Mouse (Mus musculus): ENCODE results near the gene Angel2. TPM values are rescaled to one million over a fixed set of nuclear protein-coding genes. Genes with fewer than 3 reads are reported as not detected.

The Angel2 gene
- polyA plus RNA-seq, 1 experiment from 2014 or later = 47.9 TPM

GRCm38 (mm10) chr1:190971708-190972610 is 47.0 kb downstream of the Angel2 start:
- no peak overlapping the region for H3K9ac ChIP-seq (replicated peaks; ENCODE audit: low read depth, low read length)
- H3K4me2 ChIP-seq (ENCODE audit: low read depth, low read length) = no peak overlapping the region
- H3K27ac ChIP-seq (ENCODE audit: low read depth, low read length) = no peak overlapping the region
- ATAC-seq (ENCODE audit: low read depth) = no peak
- peaks cover 18% of the 10 kb centered on the region; the same call in 1 of the 2 replicates for H3K4me1 ChIP-seq (ENCODE audit: control insufficient read depth, insufficient read depth, low read length)
- no peaks in the 10 kb centered on the region for H3K9me3 ChIP-seq (ENCODE audit: control insufficient read depth, low read length)
- 90% methylated on average over 14 of the region's 14 CpGs for WGBS
- H3K27me3 ChIP-seq (ENCODE audit: control insufficient read depth, insufficient read depth, low read length) = no peaks in the 10 kb centered on the region
- peaks cover 38% of the 10 kb centered on the region for H3K36me3 ChIP-seq (ENCODE audit: control insufficient read depth, insufficient read depth, low read length)
- no peak overlapping the region for H3K4me3 ChIP-seq (ENCODE audit: low read depth, low read length)

- H3K4me3 ChIP-seq (ENCODE audit: low read depth, low read length) = no peak overlapping the region
- H3K36me3 ChIP-seq (ENCODE audit: control insufficient read depth, insufficient read depth, low read length) = peaks cover 38% of the 10 kb centered on the region
- no peak overlapping the region for H3K27ac ChIP-seq (ENCODE audit: low read depth, low read length)
- no peak overlapping the region for H3K9ac ChIP-seq (replicated peaks; ENCODE audit: low read depth, low read length)
- no peaks in the 10 kb centered on the region for H3K27me3 ChIP-seq (ENCODE audit: control insufficient read depth, insufficient read depth, low read length)
- H3K4me1 ChIP-seq (ENCODE audit: control insufficient read depth, insufficient read depth, low read length) = peaks cover 25% of the 10 kb centered on the region
- no peak overlapping the region for H3K4me2 ChIP-seq (ENCODE audit: low read depth, low read length)
- WGBS = 51% methylated on average over 7 of the region's 7 CpGs
- no peaks in the 10 kb centered on the region for H3K9me3 ChIP-seq (ENCODE audit: control insufficient read depth, low read length)
- ATAC-seq (ENCODE audit: low read depth) = no peak; the same call in 1 of the 2 replicates
Measured at GRCm38 (mm10) chr1:190972612-190973192, 47.8 kb downstream of the Angel2 start.

GRCm38 (mm10) chr1:190974191-190974590 is 49.3 kb downstream of the Angel2 start:
- peaks cover 28% of the 10 kb centered on the region for H3K36me3 ChIP-seq (ENCODE audit: control insufficient read depth, insufficient read depth, low read length)
- H3K4me2 ChIP-seq (ENCODE audit: low read depth, low read length) = no peak overlapping the region
- H3K27ac ChIP-seq (ENCODE audit: low read depth, low read length) = no peak overlapping the region
- no peak overlapping the region for H3K9ac ChIP-seq (replicated peaks; ENCODE audit: low read depth, low read length)
- H3K4me3 ChIP-seq (ENCODE audit: low read depth, low read length) = no peak overlapping the region
- 92% methylated on average over 8 of the region's 8 CpGs for WGBS
- peaks cover 27% of the 10 kb centered on the region for H3K4me1 ChIP-seq (ENCODE audit: control insufficient read depth, insufficient read depth, low read length)
- no peaks in the 10 kb centered on the region for H3K9me3 ChIP-seq (ENCODE audit: control insufficient read depth, low read length)
- no peak for ATAC-seq (ENCODE audit: low read depth)
- no peaks in the 10 kb centered on the region; the same call in 1 of the 2 replicates for H3K27me3 ChIP-seq (ENCODE audit: control insufficient read depth, insufficient read depth, low read length)

GRCm38 (mm10) chr1:190974833-190975232 is 49.9 kb downstream of the Angel2 start:
- no peak for ATAC-seq (ENCODE audit: low read depth)
- no peak overlapping the region for H3K27ac ChIP-seq (ENCODE audit: low read depth, low read length)
- H3K9ac ChIP-seq (replicated peaks; ENCODE audit: low read depth, low read length) = no peak overlapping the region
- H3K36me3 ChIP-seq (ENCODE audit: control insufficient read depth, insufficient read depth, low read length) = peaks cover 26% of the 10 kb centered on the region
- no peaks in the 10 kb centered on the region for H3K9me3 ChIP-seq (ENCODE audit: control insufficient read depth, low read length)
- no peak overlapping the region for H3K4me3 ChIP-seq (ENCODE audit: low read depth, low read length)
- peaks cover 27% of the 10 kb centered on the region for H3K4me1 ChIP-seq (ENCODE audit: control insufficient read depth, insufficient read depth, low read length)
- H3K4me2 ChIP-seq (ENCODE audit: low read depth, low read length) = no peak overlapping the region
- H3K27me3 ChIP-seq (ENCODE audit: control insufficient read depth, insufficient read depth, low read length) = no peaks in the 10 kb centered on the region; the same call in 1 of the 2 replicates
- WGBS = 78% methylated on average over 1 of the region's 1 CpGs

- peak overlapping the region; percentile 82 for H3K4me3 ChIP-seq (ENCODE audit: low read depth, low read length)
- H3K4me2 ChIP-seq (ENCODE audit: low read depth, low read length) = peak overlapping the region; percentile 93
- no peaks in the 10 kb centered on the region; the same call in 1 of the 2 replicates for H3K27me3 ChIP-seq (ENCODE audit: control insufficient read depth, insufficient read depth, low read length)
- H3K9ac ChIP-seq (replicated peaks; ENCODE audit: low read depth, low read length) = peak overlapping the region; percentile 97
- peaks cover 27% of the 10 kb centered on the region for H3K4me1 ChIP-seq (ENCODE audit: control insufficient read depth, insufficient read depth, low read length)
- peak overlapping the region; percentile 95; the same call in 1 of the 2 replicates for H3K27ac ChIP-seq (ENCODE audit: low read depth, low read length)
- H3K9me3 ChIP-seq (ENCODE audit: control insufficient read depth, low read length) = no peaks in the 10 kb centered on the region
- ATAC-seq (ENCODE audit: low read depth) = no peak
- 39% methylated on average over 11 of the region's 11 CpGs for WGBS
- peaks cover 18% of the 10 kb centered on the region for H3K36me3 ChIP-seq (ENCODE audit: control insufficient read depth, insufficient read depth, low read length)
Measured at GRCm38 (mm10) chr1:190976887-190977573, 52.1 kb downstream of the Angel2 start.

- peak overlapping the region; percentile 95 for H3K27ac ChIP-seq (ENCODE audit: low read depth, low read length)
- ATAC-seq (ENCODE audit: low read depth) = peak; percentile 10; the same call in 1 of the 2 replicates
- H3K4me3 ChIP-seq (ENCODE audit: low read depth, low read length) = peak overlapping the region; percentile 82
- H3K4me2 ChIP-seq (ENCODE audit: low read depth, low read length) = peak overlapping the region; percentile 93
- H3K9ac ChIP-seq (replicated peaks; ENCODE audit: low read depth, low read length) = peak overlapping the region; percentile 97
- H3K4me1 ChIP-seq (ENCODE audit: control insufficient read depth, insufficient read depth, low read length) = peaks cover 24% of the 10 kb centered on the region
- peaks cover 18% of the 10 kb centered on the region for H3K36me3 ChIP-seq (ENCODE audit: control insufficient read depth, insufficient read depth, low read length)
- H3K27me3 ChIP-seq (ENCODE audit: control insufficient read depth, insufficient read depth, low read length) = no peaks in the 10 kb centered on the region; the same call in 1 of the 2 replicates
- WGBS = under 1% methylated on average over 20 of the region's 22 CpGs
- no peaks in the 10 kb centered on the region for H3K9me3 ChIP-seq (ENCODE audit: control insufficient read depth, low read length)
Measured at GRCm38 (mm10) chr1:190978001-190978400, 53.1 kb downstream of the Angel2 start.

GRCm38 (mm10) chr1:190978511-190979073 is 53.7 kb downstream of the Angel2 start:
- H3K4me3 ChIP-seq (ENCODE audit: low read depth, low read length) = peak overlapping the region; percentile 82
- H3K27ac ChIP-seq (ENCODE audit: low read depth, low read length) = peak overlapping the region; percentile 95
- H3K4me1 ChIP-seq (ENCODE audit: control insufficient read depth, insufficient read depth, low read length) = peaks cover 19% of the 10 kb centered on the region
- peak; percentile 83 for ATAC-seq (ENCODE audit: low read depth)
- under 1% methylated on average over 41 of the region's 46 CpGs for WGBS
- H3K36me3 ChIP-seq (ENCODE audit: control insufficient read depth, insufficient read depth, low read length) = peaks cover 13% of the 10 kb centered on the region
- H3K4me2 ChIP-seq (ENCODE audit: low read depth, low read length) = peak overlapping the region; percentile 93
- no peaks in the 10 kb centered on the region for H3K9me3 ChIP-seq (ENCODE audit: control insufficient read depth, low read length)
- H3K9ac ChIP-seq (replicated peaks; ENCODE audit: low read depth, low read length) = peak overlapping the region; percentile 97
- H3K27me3 ChIP-seq (ENCODE audit: control insufficient read depth, insufficient read depth, low read length) = no peaks in the 10 kb centered on the region; the same call in 1 of the 2 replicates

GRCm38 (mm10) chr1:190979100-190979563 is 54.2 kb downstream of the Angel2 start, which contains the start of gene Vash2:
TSS of gene Vash2 (minus strand) at chr1:190979296.
- peaks cover 19% of the 10 kb centered on the region for H3K4me1 ChIP-seq (ENCODE audit: control insufficient read depth, insufficient read depth, low read length)
- peak; percentile 98 for ATAC-seq (ENCODE audit: low read depth)
- under 1% methylated on average over 32 of the region's 38 CpGs for WGBS
- H3K4me3 ChIP-seq (ENCODE audit: low read depth, low read length) = peak within 1 kb of the TSS; percentile 82
- H3K27me3 ChIP-seq (ENCODE audit: control insufficient read depth, insufficient read depth, low read length) = no peaks in the 10 kb centered on the region; the same call in 1 of the 2 replicates
- H3K9ac ChIP-seq (replicated peaks; ENCODE audit: low read depth, low read length) = peak within 1 kb of the TSS; percentile 97
- peak within 1 kb of the TSS; percentile 93 for H3K4me2 ChIP-seq (ENCODE audit: low read depth, low read length)
- peaks cover 8% of the 10 kb centered on the region; the same call in 1 of the 2 replicates for H3K36me3 ChIP-seq (ENCODE audit: control insufficient read depth, insufficient read depth, low read length)
- no peaks in the 10 kb centered on the region for H3K9me3 ChIP-seq (ENCODE audit: control insufficient read depth, low read length)
- H3K27ac ChIP-seq (ENCODE audit: low read depth, low read length) = peak within 1 kb of the TSS; percentile 95
